Mouse (Mus musculus): Measurements from ENCODE around the gene Cd4.

DNA sequence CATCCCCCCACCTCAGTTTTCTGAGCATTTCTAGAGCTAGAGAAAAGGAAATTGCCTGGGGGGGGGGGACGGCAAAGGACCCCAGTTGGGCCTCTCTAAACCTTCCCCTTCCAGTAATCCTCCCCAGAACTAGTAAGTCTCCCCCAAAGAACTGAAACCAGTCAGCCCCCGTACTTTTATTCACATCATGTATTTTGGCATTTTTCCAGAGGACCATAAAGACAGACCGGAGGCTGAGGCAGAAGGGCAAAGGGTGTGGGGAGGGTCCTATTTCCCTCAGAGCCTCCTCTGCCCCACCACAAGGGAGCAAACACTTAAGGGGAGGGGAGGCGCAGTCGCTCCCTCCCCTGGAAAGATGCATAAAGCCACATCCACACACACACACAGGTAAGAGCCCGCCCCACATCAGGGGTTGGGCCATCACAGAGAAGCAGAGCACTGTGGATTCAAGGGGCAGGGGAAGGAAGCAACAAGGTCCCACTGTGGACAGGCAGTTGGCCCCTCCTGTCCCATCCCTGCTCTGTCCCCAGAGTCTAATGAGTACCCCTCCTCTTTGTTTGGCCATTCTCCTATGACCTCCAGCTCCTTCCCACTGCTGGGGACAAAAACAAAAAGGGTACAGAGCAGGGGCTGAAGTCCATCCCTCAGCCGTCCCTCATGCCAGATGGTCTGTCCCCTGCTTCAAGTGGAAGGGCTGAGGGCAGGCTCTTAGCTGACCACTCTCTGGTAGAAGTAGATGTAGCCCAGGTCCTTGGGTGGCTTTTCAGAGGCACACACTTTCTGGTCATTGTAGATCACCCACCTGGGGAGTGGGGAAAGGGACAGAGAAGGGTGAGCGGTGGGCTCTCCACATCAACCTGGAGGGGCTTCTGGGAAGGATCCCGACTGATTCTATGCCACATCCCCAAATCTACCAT, 72.9 kb downstream of the Cd4 start:
- no peak for TF ChIP-seq CTCF (IDR thresholded peaks at IDR 0.05; ENCODE audit: borderline replicate concordance, extremely low read depth, insufficient read depth, insufficient read length)
- no peak for TF ChIP-seq POLR2A (IDR thresholded peaks at IDR 0.05; ENCODE audit: borderline replicate concordance, extremely low read depth, insufficient read depth, insufficient read length, poor library complexity, severe bottlenecking)

All from brain, embryonic 14.5 days (tissue).